Mouse (Mus musculus): ENCODE data around the gene Cpsf4. TPM values are rescaled to one million over a fixed set of nuclear protein-coding genes. Genes with fewer than 3 reads are reported as not detected.
A peak's percentile ranks its signal among the peaks of the same experiment; 100 is the strongest.
"Not testable (repeated sequence)": the region's sequence is repeated elsewhere in the genome, so short reads cannot be mapped to it uniquely, and the experiment has no call there.

Cpsf4 gene
- 90.8 and 93.9 TPM in 2 replicates for polyA plus RNA-seq (2016; fragmentation: Nextera tagmentation; extraction: Ambion mirVana)

DNA sequence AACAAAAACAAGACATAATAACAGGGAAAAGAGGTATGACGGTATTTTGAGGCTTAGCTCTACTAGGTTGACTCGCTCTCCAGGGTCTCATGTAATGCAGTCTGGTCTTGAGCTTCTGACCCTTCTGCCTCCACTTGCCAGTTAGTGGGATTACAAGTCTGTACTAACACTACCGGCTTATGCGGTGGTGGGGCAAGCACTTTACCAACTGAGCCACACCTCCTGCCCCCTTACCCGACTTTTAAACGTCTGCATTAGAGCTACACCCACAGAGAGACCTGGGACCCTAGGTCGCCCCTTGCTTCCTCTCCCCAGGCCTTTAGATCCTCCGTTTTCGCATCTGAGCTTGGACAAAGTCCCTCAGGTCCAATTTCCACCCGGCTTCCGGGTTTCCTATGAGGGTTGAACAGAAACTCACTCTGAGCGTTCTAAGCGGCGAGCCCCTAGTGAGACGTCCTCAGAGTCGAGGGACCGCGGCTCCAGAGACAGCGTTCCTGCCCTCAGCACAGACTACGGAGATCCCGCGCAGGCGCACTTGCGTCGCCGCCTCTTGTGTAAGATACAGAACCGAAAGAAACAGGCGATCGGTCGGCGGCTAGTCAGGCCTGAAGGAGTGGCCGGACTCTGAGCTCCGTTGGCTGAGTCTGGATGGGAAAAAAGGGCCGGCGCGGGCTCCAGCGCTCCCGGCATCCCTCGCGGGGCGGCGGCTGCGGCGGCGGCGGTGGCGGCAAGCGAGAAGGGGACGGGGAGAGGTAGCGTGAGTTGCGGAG, at the start of gene Cpsf4, which contains the start of gene Ptcd1:
Cpsf4 (plus strand) TSS at position 678 of the 770 bp plus-strand sequence.
Ptcd1 (minus strand) TSS at position 573 of the 770 bp plus-strand sequence.
- WGBS, result under 1% methylated on average over 51 of the region's 51 CpGs
- DNase-seq (ENCODE audit: low spot score), result peak; percentile 100
- H3K4me3 ChIP-seq, result peak within 1 kb of the TSS; percentile 87
- no peaks in the 10 kb centered on the region for H3K9me3 ChIP-seq (replicated peaks)
- H3K36me3 ChIP-seq, result peaks cover 60% of the 10 kb centered on the region
- peaks cover 22% of the 10 kb centered on the region for H3K4me1 ChIP-seq
- H3K27ac ChIP-seq, result peak within 1 kb of the TSS; percentile 91
- H3K27me3 ChIP-seq (ENCODE audit: low read depth, poor library complexity, severe bottlenecking), result no peaks in the 10 kb centered on the region

DNA sequence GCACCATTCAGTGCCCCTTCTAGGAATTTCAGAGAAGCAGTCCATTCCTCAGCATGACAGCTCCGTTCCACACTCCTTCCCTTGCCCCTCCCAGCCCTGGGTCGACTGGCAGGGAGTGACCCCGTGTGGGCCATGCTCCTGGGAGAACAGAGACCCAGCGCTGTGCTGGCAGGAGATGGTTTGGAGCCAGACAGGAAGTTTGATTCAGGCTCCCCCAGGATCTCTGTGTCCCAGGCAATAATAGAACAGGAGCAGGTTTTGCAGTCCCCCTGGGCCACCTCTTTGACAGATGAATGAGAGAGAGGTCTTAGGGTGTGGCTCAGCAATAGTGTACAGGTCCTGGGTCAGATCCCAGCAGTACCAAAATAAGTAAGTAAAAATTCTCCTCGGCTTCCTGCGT, 49.0 kb upstream of the Cpsf4 start:
- 65% methylated on average over 6 of the region's 6 CpGs for WGBS
- DNase-seq (ENCODE audit: low spot score), result no peak
- Histone ChIP-seq H3K4me3 (no peak overlapping the region), H3K4me1 (peaks cover 43% of the 10 kb centered on the region), H3K36me3 (peaks cover 32% of the 10 kb centered on the region), H3K9me3 (replicated peaks) (no peaks in the 10 kb centered on the region), H3K27me3 (ENCODE audit: low read depth, poor library complexity, severe bottlenecking) (peaks cover 8% of the 10 kb centered on the region; the same call in 1 of the 2 replicates), H3K27ac (no peak overlapping the region)

DNA sequence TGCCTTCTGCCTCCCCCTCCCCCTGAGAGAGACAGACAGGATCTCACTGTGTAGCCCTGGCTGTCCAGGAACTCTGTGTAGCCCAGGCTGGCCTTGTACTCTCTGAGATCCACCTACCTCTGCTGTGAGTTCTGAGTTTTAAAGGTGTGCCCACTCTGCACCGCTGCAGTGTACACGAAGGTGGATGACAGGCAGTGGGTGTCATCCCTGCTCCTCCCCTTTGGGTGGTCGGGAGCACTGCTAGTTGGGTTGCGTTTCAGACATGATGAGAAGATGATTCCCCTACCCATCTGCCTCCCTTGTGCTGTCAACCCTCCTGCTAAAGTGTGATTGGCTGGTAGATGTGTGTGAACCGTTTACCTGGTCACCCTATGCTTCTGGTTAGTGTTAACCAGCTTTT, 48.6 kb upstream of the Cpsf4 start:
- Histone ChIP-seq H3K9me3 (replicated peaks) (no peaks in the 10 kb centered on the region), H3K27me3 (ENCODE audit: low read depth, poor library complexity, severe bottlenecking) (peaks cover 8% of the 10 kb centered on the region; the same call in 1 of the 2 replicates), H3K36me3 (peaks cover 37% of the 10 kb centered on the region), H3K4me1 (peaks cover 43% of the 10 kb centered on the region), H3K4me3 (no peak overlapping the region), H3K27ac (no peak overlapping the region)
- DNase-seq (ENCODE audit: low spot score), result no peak
- 90% methylated on average over 5 of the region's 5 CpGs for WGBS

DNA sequence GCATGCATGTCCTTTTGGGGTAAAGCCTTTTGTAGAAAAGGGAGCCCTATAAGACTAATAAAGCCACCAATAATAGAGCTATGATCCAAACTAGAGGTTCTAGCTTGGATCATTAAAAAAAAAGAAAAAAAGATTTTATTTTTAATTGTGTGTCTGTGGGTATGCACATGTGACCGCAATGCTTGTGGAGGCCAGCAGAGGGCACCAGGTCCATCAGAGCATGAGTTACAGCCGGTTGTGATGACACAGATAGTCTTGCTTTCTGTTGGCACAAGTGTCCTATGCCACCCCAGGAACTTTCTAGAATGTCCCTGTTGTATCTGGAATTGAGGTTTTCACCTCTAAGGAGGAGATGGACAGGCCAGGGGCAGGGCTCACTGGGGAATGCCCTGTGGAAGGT, 47.6 kb upstream of the Cpsf4 start:
- Histone ChIP-seq H3K4me3 (no peak overlapping the region), H3K4me1 (peaks cover 34% of the 10 kb centered on the region), H3K9me3 (replicated peaks) (no peaks in the 10 kb centered on the region), H3K36me3 (peaks cover 46% of the 10 kb centered on the region), H3K27ac (no peak overlapping the region), H3K27me3 (ENCODE audit: low read depth, poor library complexity, severe bottlenecking) (peaks cover 5% of the 10 kb centered on the region; the same call in 1 of the 2 replicates)
- 90% methylated on average over 2 of the region's 2 CpGs for WGBS
- DNase-seq (ENCODE audit: low spot score), result no peak

DNA sequence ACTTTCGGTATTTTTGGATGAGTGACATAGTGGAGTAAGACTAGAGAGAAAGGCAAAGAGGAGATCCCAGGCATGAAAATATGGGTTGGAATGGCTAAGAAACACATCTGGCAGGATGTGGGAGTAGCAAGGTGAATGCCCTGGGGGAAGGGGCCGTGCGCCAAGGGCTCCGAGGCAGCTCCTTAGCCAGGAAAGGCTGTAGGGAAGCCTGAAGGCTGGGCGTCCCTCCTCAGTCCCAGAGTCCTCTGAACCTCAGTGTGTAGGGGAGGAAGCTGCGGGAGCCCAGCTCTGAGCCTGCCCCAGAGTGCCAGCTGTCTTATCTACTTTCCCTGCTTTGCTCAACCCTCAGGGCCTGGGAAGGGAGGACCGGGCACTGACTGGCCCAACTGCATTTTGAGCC, 46.1 kb upstream of the Cpsf4 start:
- no peaks in the 10 kb centered on the region for H3K27me3 ChIP-seq (ENCODE audit: low read depth, poor library complexity, severe bottlenecking)
- peaks cover 62% of the 10 kb centered on the region for H3K36me3 ChIP-seq
- no peak for DNase-seq (ENCODE audit: low spot score)
- H3K4me3 ChIP-seq, result no peak overlapping the region
- H3K27ac ChIP-seq, result peak overlapping the region; percentile 15; the same call in 1 of the 2 replicates
- H3K9me3 ChIP-seq (replicated peaks), result no peaks in the 10 kb centered on the region
- H3K4me1 ChIP-seq, result peaks cover 27% of the 10 kb centered on the region
- 70% methylated on average over 7 of the region's 7 CpGs for WGBS

DNA sequence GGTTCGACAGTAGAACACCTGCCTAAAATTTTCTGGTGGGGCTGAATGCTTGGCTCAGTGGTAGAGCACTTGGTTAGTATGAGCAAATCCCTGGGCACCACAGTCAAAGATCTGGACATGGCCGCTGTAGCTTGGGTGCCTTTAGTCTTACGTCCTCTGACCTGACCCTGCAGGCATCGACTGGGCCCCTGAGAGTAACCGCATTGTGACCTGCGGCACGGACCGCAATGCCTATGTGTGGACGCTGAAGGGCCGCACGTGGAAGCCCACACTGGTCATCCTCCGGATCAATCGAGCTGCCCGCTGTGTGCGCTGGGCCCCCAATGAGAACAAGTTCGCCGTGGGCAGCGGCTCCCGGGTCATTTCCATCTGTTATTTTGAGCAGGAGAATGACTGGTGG, 43.6 kb upstream of the Cpsf4 start:
- Histone ChIP-seq H3K4me3 (no peak overlapping the region), H3K4me1 (peaks cover 15% of the 10 kb centered on the region), H3K27me3 (ENCODE audit: low read depth, poor library complexity, severe bottlenecking) (no peaks in the 10 kb centered on the region), H3K27ac (no peak overlapping the region), H3K9me3 (replicated peaks) (no peaks in the 10 kb centered on the region), H3K36me3 (peaks cover 86% of the 10 kb centered on the region)
- DNase-seq (ENCODE audit: low spot score), result no peak
- WGBS, result 94% methylated on average over 19 of the region's 19 CpGs

DNA sequence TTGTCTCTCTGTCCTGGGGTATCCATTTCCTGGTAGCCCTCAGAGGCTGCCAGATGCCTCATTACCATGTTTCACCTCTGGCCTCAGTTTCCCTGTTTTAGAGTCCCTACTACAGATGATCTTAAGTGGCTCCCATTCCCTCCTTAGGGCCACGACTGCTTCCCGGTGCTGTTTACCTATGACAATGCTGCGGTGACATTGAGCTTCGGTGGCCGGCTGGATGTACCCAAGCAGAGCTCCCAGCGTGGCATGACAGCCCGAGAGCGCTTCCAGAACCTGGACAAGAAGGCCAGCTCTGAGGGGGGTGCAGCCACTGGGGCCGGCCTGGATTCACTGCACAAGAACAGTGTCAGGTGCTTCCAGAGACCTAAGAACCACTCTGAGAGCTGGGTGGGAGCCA, 40.4 kb upstream of the Cpsf4 start:
- H3K36me3 ChIP-seq, result peaks cover 99% of the 10 kb centered on the region
- 93% methylated on average over 9 of the region's 9 CpGs for WGBS

DNA sequence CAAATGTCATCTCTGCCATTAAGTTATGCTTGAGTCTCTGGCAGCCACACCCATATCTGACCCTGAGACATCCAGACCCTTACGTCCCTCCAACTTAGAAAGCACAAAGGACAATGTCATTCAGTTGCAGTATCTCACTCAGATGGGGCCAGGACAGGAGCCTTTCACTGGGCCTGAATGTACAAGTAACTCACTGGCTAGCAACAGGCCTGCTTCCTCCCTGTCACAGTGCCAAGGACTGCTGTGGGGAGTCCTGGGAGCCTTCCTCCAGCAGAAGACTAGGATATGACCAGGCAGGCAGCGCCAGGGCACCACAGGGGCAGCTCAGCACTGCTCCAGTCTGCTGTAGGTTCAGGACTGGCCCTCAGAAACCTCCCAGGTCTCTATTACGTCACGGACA, 37.9 kb upstream of the Cpsf4 start:
- over 99% methylated on average over 4 of the region's 4 CpGs for WGBS
- peaks cover 100% of the 10 kb centered on the region for H3K36me3 ChIP-seq
- no peaks in the 10 kb centered on the region for H3K9me3 ChIP-seq (replicated peaks)
- H3K4me3 ChIP-seq, result no peak overlapping the region
- H3K27me3 ChIP-seq (ENCODE audit: low read depth, poor library complexity, severe bottlenecking), result no peaks in the 10 kb centered on the region
- no peak for DNase-seq (ENCODE audit: low spot score)
- no peaks in the 10 kb centered on the region for H3K4me1 ChIP-seq
- H3K27ac ChIP-seq, result no peak overlapping the region

More for the DNA sequence above, 40.4 kb upstream of the Cpsf4 start:
- Histone ChIP-seq H3K4me1 (0 out of 2 replicates have a peak, but pooled peaks cover under 1% of the 10 kb centered on the region), H3K27ac (no peak overlapping the region), H3K4me3 (no peak overlapping the region), H3K27me3 (ENCODE audit: low read depth, poor library complexity, severe bottlenecking) (no peaks in the 10 kb centered on the region), H3K9me3 (replicated peaks) (no peaks in the 10 kb centered on the region)
- no peak for DNase-seq (ENCODE audit: low spot score)

DNA sequence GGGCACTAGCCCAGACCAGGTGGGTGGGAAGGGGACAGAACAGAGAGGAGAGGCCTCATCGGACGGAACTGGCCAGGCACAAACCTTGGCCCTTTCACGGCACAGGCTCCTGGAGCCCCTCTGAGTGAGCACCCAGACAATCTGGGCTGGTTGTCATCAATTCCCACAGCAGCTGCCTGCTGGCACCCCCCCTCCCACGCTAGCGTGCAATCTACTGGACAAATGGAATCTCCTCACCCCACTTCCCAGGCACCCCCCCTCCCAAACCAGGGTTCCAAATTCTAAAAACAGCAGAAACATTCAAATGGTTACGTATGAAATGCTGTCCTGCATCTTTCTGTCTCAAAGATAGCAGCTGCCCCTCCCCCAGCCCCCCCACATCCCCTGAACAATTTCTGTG, 37.2 kb upstream of the Cpsf4 start:
- H3K36me3 ChIP-seq, result peaks cover 100% of the 10 kb centered on the region
- 90% methylated on average over 4 of the region's 6 CpGs for WGBS

DNA sequence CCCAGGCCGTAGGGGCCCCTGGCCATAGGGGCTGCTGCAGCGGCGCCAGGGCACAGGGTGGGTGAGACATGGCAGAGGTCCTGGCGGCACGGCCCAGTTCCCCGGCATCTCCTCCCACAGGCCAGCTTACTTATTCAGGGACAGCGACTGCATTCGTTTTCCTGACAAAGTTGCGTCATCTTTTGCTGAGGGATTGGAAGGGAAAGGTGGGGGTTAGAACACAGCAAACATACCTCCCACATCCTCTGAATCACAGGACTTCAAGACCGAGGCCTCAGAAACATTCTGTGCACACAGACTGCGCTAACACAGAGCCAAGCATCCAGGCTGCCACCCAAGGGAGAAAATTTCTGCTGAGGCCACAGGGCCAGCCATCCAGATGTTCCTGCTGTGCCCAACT, 36.8 kb upstream of the Cpsf4 start:
- H3K36me3 ChIP-seq, result peaks cover 100% of the 10 kb centered on the region

More for the DNA sequence above, 37.2 kb upstream of the Cpsf4 start:
- H3K27me3 ChIP-seq (ENCODE audit: low read depth, poor library complexity, severe bottlenecking); DNase-seq (ENCODE audit: low spot score); H3K9me3 ChIP-seq (replicated peaks); H3K27ac ChIP-seq; H3K4me3 ChIP-seq; H3K4me1 ChIP-seq: not testable (repeated sequence)

DNA sequence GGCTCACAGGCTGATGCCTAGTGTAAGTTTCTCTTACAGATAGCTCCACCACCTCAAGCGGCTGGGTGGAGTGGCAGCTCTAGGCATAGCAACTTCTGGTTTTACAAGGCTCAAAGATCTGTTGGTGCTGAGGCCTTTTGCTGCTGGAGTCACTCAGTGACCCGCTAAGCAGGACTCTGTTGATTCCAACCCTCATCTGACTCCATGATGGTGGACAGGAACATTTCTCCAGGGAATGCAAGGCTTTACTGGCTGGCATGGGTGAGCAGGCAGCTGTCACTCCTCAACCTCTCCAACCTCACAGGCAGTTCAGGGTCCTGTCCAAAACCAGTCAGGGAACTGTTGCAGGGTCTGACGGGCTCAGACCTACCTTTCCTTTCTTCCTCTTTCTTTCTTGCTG, 36.0 kb upstream of the Cpsf4 start:
- H3K27ac ChIP-seq, result no peak overlapping the region
- H3K36me3 ChIP-seq, result peaks cover 100% of the 10 kb centered on the region
- no peaks in the 10 kb centered on the region for H3K27me3 ChIP-seq (ENCODE audit: low read depth, poor library complexity, severe bottlenecking)
- H3K4me3 ChIP-seq, result no peak overlapping the region
- DNase-seq (ENCODE audit: low spot score), result no peak
- H3K4me1 ChIP-seq, result no peaks in the 10 kb centered on the region
- WGBS, result 95% methylated on average over 3 of the region's 3 CpGs
- no peaks in the 10 kb centered on the region for H3K9me3 ChIP-seq (replicated peaks)

More for the DNA sequence above, 36.8 kb upstream of the Cpsf4 start:
- 92% methylated on average over 11 of the region's 11 CpGs for WGBS
- no peaks in the 10 kb centered on the region for H3K27me3 ChIP-seq (ENCODE audit: low read depth, poor library complexity, severe bottlenecking)
- H3K9me3 ChIP-seq (replicated peaks), result no peaks in the 10 kb centered on the region
- H3K4me3 ChIP-seq, result no peak overlapping the region
- no peak for DNase-seq (ENCODE audit: low spot score)
- H3K27ac ChIP-seq, result no peak overlapping the region
- no peaks in the 10 kb centered on the region for H3K4me1 ChIP-seq

DNA sequence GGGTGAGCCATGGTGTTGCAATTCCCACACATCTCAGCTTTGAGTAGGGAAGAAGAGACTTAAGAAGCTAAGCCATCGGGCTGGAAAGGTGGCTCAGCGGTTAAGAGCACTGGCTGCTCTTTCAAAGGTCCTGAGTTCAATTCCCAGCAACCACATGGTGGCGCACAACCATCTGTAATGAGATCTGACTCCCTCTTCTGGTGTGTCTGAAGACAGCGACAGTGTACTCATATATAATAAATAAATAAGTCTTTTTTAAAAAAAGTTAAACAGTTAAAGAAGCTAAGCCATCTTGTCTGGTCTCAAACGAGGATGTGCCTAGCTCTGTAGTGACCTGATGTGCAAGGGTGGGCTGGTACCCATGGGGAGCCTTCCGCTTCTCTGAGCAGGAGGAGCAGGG, 33.7 kb upstream of the Cpsf4 start:
- not testable (repeated sequence) for H3K4me3 ChIP-seq; H3K27ac ChIP-seq; H3K9me3 ChIP-seq (replicated peaks); H3K4me1 ChIP-seq; H3K27me3 ChIP-seq (ENCODE audit: low read depth, poor library complexity, severe bottlenecking); DNase-seq (ENCODE audit: low spot score)
- H3K36me3 ChIP-seq, result peaks cover 99% of the 10 kb centered on the region
- WGBS, result 94% methylated on average over 6 of the region's 6 CpGs

DNA sequence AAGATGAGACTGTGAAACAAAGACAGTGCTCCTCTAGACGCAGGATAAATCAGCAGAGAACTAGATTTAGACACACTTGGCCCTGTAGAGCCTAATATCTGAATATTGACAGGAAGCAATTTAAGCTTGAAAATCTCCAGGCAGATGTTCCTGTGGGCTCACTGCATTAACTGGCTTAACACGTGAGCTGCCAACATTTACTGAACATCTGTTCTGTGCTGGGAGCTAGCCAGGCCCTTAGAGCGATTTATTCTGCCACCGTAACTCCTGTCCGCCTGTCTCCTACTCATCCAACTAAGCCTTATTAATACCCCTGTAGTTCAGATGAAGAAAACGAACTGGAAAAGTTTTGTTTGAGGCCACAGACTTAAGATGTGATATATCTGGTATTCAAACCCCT, 28.2 kb upstream of the Cpsf4 start:
- Histone ChIP-seq H3K27ac (peak overlapping the region; percentile 97), H3K9me3 (replicated peaks) (no peaks in the 10 kb centered on the region), H3K4me3 (peak overlapping the region; percentile 95), H3K4me1 (peaks cover 24% of the 10 kb centered on the region), H3K36me3 (peaks cover 69% of the 10 kb centered on the region), H3K27me3 (ENCODE audit: low read depth, poor library complexity, severe bottlenecking) (no peaks in the 10 kb centered on the region)
- 20% methylated on average over 6 of the region's 6 CpGs for WGBS
- DNase-seq (ENCODE audit: low spot score), result no peak
